Mouse (Mus musculus): Measurements from ENCODE around the gene Jmjd8.

- no peak for TF ChIP-seq CTCF (IDR thresholded peaks at IDR 0.05; ENCODE audit: control insufficient read depth, insufficient read depth, low read length)
- TF ChIP-seq POLR2A (IDR thresholded peaks at IDR 0.05; ENCODE audit: borderline replicate concordance, control insufficient read depth, low read depth, low read length): no peak
These were observed 17.8 kb upstream of the Jmjd8 start for GRCm38 (mm10) chr17:25810890-25811289.
